Mouse (Mus musculus): ENCODE results near the gene Gm28041.
"Not testable (repeated sequence)": the region's sequence is repeated elsewhere in the genome, so short reads cannot be mapped to it uniquely, and the experiment has no call there.

The Gm28041 gene

GRCm38 (mm10) chr13:67375050-67375911 is at the start of gene Gm28041, which contains the start of gene Zfp456:
Gene Gm28041, minus strand, starts transcription at chr13:67375733.
Gene Zfp456, minus strand, starts transcription at chr13:67375810.
- DNase-seq (ENCODE audit: low spot score): peak; percentile 55

GRCm38 (mm10) chr13:67422532-67422931 is 47.0 kb upstream of the Gm28041 start:
- DNase-seq (ENCODE audit: low spot score): not testable (repeated sequence)

DNA sequence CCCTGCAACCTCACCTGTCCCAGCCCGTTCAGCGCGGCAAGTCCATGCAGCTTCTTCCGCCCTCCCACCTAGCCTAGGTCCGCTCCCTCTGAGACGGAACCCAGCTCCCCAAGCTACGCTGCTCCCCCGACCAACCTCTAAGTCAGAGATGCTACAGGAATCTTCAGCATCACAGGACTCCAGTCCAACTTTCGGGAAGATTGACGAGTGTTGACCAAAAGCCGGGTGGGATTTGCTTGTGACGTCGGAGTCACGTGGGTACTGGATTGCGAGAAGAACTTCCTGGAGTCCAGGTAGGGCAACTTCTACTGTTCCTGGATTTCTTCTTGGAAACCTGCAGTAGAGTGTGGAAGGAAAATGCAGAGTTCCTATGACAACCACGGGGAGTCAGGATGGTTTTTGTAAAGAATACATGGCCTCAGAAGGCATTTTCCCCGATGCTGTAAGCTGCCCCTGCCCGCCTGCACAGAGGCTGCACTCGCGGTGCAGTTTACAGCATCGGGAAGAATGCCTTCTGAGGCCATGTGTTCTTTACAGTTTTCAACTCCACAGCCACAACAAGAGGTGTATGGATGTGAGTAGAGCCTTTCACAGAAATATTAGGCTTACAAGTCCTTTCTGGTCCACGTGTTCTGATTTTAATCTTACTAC is 45.8 kb upstream of the Gm28041 start, which contains the start of gene Zfp459:
Gene Zfp459 (minus strand): TSS at position 212 of the 651 bp plus-strand sequence.
- DNase-seq (ENCODE audit: low spot score): peak; percentile 28

GRCm38 (mm10) chr13:67420558-67421206 is 45.1 kb upstream of the Gm28041 start:
- DNase-seq (ENCODE audit: low spot score): no peak

DNA sequence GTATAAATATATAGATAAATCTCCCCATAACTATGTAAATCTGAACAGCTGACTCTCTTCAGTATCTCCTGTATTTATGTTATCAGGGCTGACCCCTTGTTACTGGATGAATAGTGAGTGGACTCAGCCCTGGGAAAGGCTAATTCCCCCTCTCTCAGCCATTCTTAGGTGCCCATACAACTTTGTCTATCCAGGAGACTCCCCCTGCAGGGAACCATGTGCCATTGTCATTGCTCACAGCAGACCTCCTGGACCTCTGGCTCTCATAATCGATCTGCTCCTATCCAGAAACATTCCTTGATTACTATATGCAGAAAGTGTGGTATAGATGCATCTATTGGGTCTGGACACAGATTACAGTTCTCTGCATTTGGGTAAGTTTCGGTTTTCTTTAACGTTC is 41.3 kb upstream of the Gm28041 start:
- DNase-seq (ENCODE audit: low spot score): no peak

GRCm38 (mm10) chr13:67415759-67416158 is 40.2 kb upstream of the Gm28041 start:
- no peak for DNase-seq (ENCODE audit: low spot score)

- not testable (repeated sequence) for DNase-seq (ENCODE audit: low spot score)
These were observed 38.1 kb upstream of the Gm28041 start for GRCm38 (mm10) chr13:67413634-67414033.

GRCm38 (mm10) chr13:67399183-67399903 is 23.8 kb upstream of the Gm28041 start, which contains the start of gene Zfp429:
Gene Zfp429, minus strand, starts transcription at chr13:67399819.
- peak; percentile 48 for DNase-seq (ENCODE audit: low spot score)

GRCm38 (mm10) chr13:67376255-67376654 is 722 bp upstream of the Gm28041 start:
- not testable (repeated sequence) for DNase-seq (ENCODE audit: low spot score)

GRCm38 (mm10) chr13:67360131-67360744 is 15.3 kb downstream of the Gm28041 start, which contains the start of the genes Gm28044 and Zfp953:
Gene Gm28044, minus strand, starts transcription at chr13:67360536.
Gene Zfp953, minus strand, starts transcription at chr13:67360605.
- peak; percentile 82 for DNase-seq (ENCODE audit: low spot score)

GRCm38 (mm10) chr13:67351854-67352253 is 23.7 kb downstream of the Gm28041 start:
- no peak for DNase-seq (ENCODE audit: low spot score)

DNA sequence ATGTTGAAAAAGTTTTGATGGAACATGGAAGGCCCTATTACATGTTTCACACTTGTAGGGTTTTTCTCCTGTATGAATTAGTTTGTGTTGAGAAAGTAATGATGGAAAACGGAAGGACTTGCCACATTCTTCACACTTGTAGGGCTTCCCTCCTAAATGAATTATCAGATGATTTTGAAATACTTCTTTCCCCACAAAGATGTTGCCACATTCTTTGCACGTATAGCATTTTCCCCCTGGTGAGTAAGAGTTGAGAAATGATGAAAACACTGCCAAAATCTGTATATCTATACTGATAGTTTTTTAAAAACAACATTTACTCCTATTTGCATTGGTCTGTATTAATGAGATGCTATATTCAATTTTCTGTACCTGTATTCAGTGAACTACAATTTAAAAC is 32.1 kb downstream of the Gm28041 start:
- DNase-seq (ENCODE audit: low spot score): no peak

DNA sequence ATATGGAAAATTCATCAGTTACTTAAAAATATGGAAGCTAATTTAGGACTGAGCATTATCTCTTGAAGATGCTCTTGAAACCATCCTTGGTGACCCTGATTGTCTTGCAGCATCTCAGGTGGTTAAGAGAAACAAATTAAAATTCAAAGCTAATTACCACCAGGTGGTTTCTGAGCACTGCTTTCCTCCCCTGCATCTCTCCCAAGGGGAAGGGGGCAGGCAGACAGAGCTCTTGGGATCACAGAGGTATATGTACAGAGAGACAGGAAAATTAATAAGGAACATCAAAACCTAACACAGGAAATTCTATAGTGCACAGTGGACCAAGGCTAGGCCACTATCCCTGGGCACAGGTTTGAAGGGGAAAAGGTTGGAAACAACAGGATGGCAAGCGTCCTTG is 42.7 kb downstream of the Gm28041 start:
- no peak for DNase-seq (ENCODE audit: low spot score)

GRCm38 (mm10) chr13:67332019-67332724 is 43.4 kb downstream of the Gm28041 start, which contains the start of gene Zfp595:
Gene Zfp595, minus strand, starts transcription at chr13:67332570.
- DNase-seq (ENCODE audit: low spot score): peak; percentile 78

DNA sequence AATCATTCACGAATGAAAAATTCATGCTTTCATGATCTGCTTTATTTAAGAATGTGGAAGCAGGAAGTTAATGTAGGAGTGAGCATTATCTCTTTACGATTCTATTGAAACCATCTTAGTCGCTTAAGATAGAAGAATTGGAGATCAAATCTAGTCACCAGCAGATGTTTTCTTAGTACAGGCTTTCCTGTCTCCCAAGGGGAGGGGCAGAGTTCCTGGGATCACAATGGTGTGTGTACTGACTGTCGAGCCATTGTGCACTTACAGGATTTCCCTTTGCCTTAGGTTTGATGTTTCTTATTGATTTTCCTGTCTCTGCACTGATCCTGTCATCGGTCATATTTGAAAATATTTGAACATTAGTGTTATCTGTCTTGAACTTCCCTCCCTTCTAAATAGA is 68.8 kb downstream of the Gm28041 start:
- no peak for DNase-seq (ENCODE audit: low spot score)

DNA sequence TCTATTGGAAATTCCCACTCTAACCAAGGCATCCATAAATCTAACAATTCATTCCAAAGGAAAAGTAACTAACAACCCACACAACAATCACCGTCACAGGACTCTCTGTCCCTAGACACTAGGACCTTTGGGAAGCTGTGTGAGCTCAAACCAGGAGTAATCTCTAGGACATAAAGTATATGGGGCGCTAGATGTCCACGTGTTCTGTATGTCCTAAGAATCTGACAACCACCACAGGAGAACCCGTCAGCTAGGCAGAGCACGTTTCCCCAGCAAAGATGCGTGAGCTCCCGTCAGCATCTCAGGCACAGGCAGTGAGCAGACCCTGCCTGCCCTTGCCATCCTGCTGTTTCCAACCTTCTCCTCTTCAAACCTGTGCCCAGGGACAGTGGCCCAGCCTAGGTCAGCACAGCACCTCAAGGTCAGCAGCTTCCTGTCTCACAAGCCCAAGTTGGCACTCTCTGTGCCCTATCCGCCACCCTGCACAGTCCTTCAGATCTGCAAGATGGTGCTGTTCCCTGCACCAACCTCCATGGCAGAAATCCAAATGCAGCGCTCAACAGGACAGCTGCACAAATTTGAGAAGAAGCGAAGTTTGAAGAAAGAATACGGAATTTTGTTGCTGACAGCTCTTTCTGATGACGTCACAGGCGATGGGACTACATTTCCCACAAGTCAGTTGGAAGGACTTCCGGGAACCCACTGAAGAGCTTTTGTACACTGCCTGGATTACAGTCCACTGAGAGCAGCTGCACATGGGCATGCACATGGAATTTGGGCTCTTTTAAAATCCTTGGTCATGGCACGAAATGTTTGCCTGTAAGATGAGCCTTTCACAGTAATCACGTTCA is 69.5 kb downstream of the Gm28041 start, which contains the start of gene Zfp457:
Gene Zfp457 (minus strand): TSS at position 664 of the 851 bp plus-strand sequence.
- DNase-seq (ENCODE audit: low spot score): peak; percentile 82

All from testis, postnatal 14 days (tissue).